Mouse (Mus musculus) lung, postnatal 0 days (tissue): ENCODE measurements around the gene Prr7. TPM values are rescaled to one million over a fixed set of nuclear protein-coding genes. Genes with fewer than 3 reads are reported as not detected.

Experiments used
- ATAC-seq: fragments of 200-750 bp; cut with Nextera tagmentation; 2 replicates; pipeline ENCODE4 v1.8.0; 2017; ENCODE audit warnings: moderate library complexity
- DNase-seq: peaks from one replicate; pipeline ENCODE4 v3.0.0-alpha.2; 2016; ENCODE audit warnings: low spot score
- H3K27ac ChIP-seq: fragments of 300-500 bp; sonication (generic); 2 replicates; pipeline ENCODE4 v1.5.1; 2014; ENCODE audit warnings: antibody characterized with exemption, mild to moderate bottlenecking, low read length, mixed read lengths
- H3K27me3 ChIP-seq: fragments of 300-500 bp; sonication (generic); replicated peaks from 2 replicates; pipeline ENCODE4 v1.6.1; 2014; ENCODE audit warnings: low read length, mixed read lengths; ENCODE audit not compliant: insufficient read depth
- H3K36me3 ChIP-seq: fragments of 300-500 bp; sonication (generic); 2 replicates; pipeline ENCODE4 v1.6.1; 2014; ENCODE audit warnings: low read length, mixed read lengths; ENCODE audit not compliant: insufficient read depth
- H3K4me1 ChIP-seq: fragments of 300-500 bp; sonication (generic); 2 replicates; pipeline ENCODE4 v1.6.1; 2014; ENCODE audit warnings: antibody characterized with exemption, low read depth, low read length, mixed read lengths; ENCODE audit not compliant: insufficient read depth
- H3K4me2 ChIP-seq: fragments of 300-500 bp; sonication (generic); replicated peaks from 2 replicates; pipeline ENCODE4 v1.6.1; 2014; ENCODE audit warnings: low read depth, mild to moderate bottlenecking, low read length, moderate library complexity, mixed read lengths
- H3K4me3 ChIP-seq: fragments of 300-500 bp; sonication (generic); 2 replicates; pipeline ENCODE4 v1.5.1; 2014; ENCODE audit warnings: low read depth, low read length
- H3K9ac ChIP-seq: fragments of 300-500 bp; sonication (generic); replicated peaks from 2 replicates; pipeline ENCODE4 v1.6.1; 2014; ENCODE audit warnings: low read depth, mild to moderate bottlenecking
- H3K9me3 ChIP-seq: fragments of 300-500 bp; sonication (generic); 2 replicates; pipeline ENCODE4 v1.6.1; 2016; ENCODE audit warnings: low read length, mixed read lengths
- CTCF ChIP-seq: IDR thresholded peaks from 2 replicates; pipeline ENCODE4 v1.5.1; 2016; ENCODE audit warnings: antibody characterized with exemption, mild to moderate bottlenecking
- EP300 ChIP-seq: IDR thresholded peaks from 2 replicates; pipeline ENCODE4 v1.6.1; 2016; ENCODE audit warnings: antibody characterized with exemption, mild to moderate bottlenecking, control low read depth
- WGBS: fragments of 180-500 bp; shearing (Covaris S2); extraction: QIAGEN DNeasy Blood & Tissue Kit; methylation state at CpG from one replicate; pipeline ENCODE4 v1.1.7; 2014; 5-methylcytosine and 5-hydroxymethylcytosine counted together
- polyA plus RNA-seq: library from polyadenylated mRNA; unstranded; fragments of >200 nt; fragmentation: Nextera tagmentation; extraction: Ambion mirVana; gene quantifications from 2 replicates; pipeline ENCODE4 v1.2.1, GENCODE M21; 2015

Prr7 gene
- polyA plus RNA-seq, 1 experiment from 2014 or later = 0.17 TPM

- Histone ChIP-seq H3K4me3 (no peak overlapping the region), H3K9ac (no peak overlapping the region), H3K36me3 (peaks cover 24% of the 10 kb centered on the region), H3K27ac (no peak overlapping the region), H3K27me3 (no peaks in the 10 kb centered on the region; the same call in 1 of the 2 replicates), H3K9me3 (no peaks in the 10 kb centered on the region), H3K4me1 (peaks cover 13% of the 10 kb centered on the region), H3K4me2 (no peak overlapping the region)
- 88% methylated on average over 10 of the region's 10 CpGs for WGBS
- TF ChIP-seq CTCF (no peak), EP300 (no peak)
- DNase-seq = no peak
- ATAC-seq = no peak
Observed at GRCm38 (mm10) chr13:55506697-55507096, 42.6 kb downstream of the Prr7 start.

DNA sequence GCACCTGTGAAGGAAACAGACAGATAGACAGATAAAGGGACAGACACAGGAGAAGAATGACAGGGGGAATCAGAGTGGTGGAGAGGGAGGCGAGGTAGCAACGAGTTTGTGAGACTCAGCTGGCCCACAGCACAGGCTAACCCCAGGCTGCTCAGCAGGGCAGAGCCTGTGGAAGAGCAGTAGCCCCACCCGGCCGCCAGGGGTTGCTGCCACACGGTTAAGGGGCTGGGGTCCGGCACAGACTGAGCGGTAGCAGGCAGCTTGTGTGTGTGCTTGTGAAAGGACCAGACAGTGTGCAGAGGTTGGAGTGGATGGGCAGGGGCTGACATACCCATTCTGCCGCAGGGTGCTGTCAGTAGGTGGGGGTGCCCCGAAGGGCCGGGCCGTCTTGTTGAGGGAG is 43.8 kb downstream of the Prr7 start:
- Histone ChIP-seq H3K4me3 (no peak overlapping the region), H3K36me3 (peaks cover 24% of the 10 kb centered on the region; the same call in 1 of the 2 replicates), H3K4me1 (peaks cover 21% of the 10 kb centered on the region), H3K27ac (no peak overlapping the region), H3K9ac (no peak overlapping the region), H3K9me3 (no peaks in the 10 kb centered on the region), H3K27me3 (no peaks in the 10 kb centered on the region; the same call in 1 of the 2 replicates), H3K4me2 (no peak overlapping the region)
- TF ChIP-seq EP300 (no peak), CTCF (peak; percentile 32; the same call in 1 of the 2 replicates)
- ATAC-seq = no peak
- WGBS = 67% methylated on average over 10 of the region's 11 CpGs
- DNase-seq = no peak

- WGBS = 94% methylated on average over 10 of the region's 10 CpGs
- Histone ChIP-seq H3K4me1 (peaks cover 21% of the 10 kb centered on the region), H3K9me3 (no peaks in the 10 kb centered on the region), H3K4me2 (no peak overlapping the region), H3K4me3 (no peak overlapping the region), H3K36me3 (peaks cover 24% of the 10 kb centered on the region; the same call in 1 of the 2 replicates), H3K27ac (no peak overlapping the region), H3K27me3 (no peaks in the 10 kb centered on the region; the same call in 1 of the 2 replicates), H3K9ac (no peak overlapping the region)
- TF ChIP-seq EP300 = no peak
- TF ChIP-seq CTCF = no peak
- DNase-seq (no peak), ATAC-seq (no peak)
Observed at GRCm38 (mm10) chr13:55508531-55508930, 44.5 kb downstream of the Prr7 start.

- no peaks in the 10 kb centered on the region for H3K27me3 ChIP-seq
- ATAC-seq (peak; percentile 31), DNase-seq (no peak)
- 29% methylated on average over 3 of the region's 3 CpGs for WGBS
- TF ChIP-seq CTCF (no peak), EP300 (0 out of 2 replicates have a peak, but pooled peaks have one; percentile 56)
- H3K36me3 ChIP-seq = peaks cover 13% of the 10 kb centered on the region; the same call in 1 of the 2 replicates
- 0 out of 2 replicates have a peak overlapping the region, but pooled peaks have one; percentile 6 for H3K4me2 ChIP-seq
- H3K4me1 ChIP-seq = peaks cover 21% of the 10 kb centered on the region
- peak overlapping the region; percentile 90 for H3K27ac ChIP-seq
- no peaks in the 10 kb centered on the region for H3K9me3 ChIP-seq
- no peak overlapping the region for H3K4me3 ChIP-seq
- H3K9ac ChIP-seq = no peak overlapping the region
Observed at GRCm38 (mm10) chr13:55510332-55510667, 46.2 kb downstream of the Prr7 start.

GRCm38 (mm10) chr13:55510668-55511491 is 46.8 kb downstream of the Prr7 start:
- peak overlapping the region; percentile 3; the same call in 1 of the 2 replicates for H3K4me3 ChIP-seq
- H3K36me3 ChIP-seq = peaks cover 10% of the 10 kb centered on the region; the same call in 1 of the 2 replicates
- peak overlapping the region; percentile 90 for H3K27ac ChIP-seq
- H3K4me2 ChIP-seq = peak overlapping the region; percentile 79
- H3K27me3 ChIP-seq = no peaks in the 10 kb centered on the region
- peak; percentile 93 for DNase-seq
- 0 out of 2 replicates have a peak overlapping the region, but pooled peaks have one; percentile 16 for H3K9ac ChIP-seq
- H3K9me3 ChIP-seq = no peaks in the 10 kb centered on the region
- H3K4me1 ChIP-seq = peaks cover 21% of the 10 kb centered on the region
- 1% methylated on average over 6 of the region's 6 CpGs for WGBS
- ATAC-seq = peak; percentile 88
- TF ChIP-seq EP300 (peak; percentile 49), CTCF (peak; percentile 48)

GRCm38 (mm10) chr13:55511492-55511861 is 47.4 kb downstream of the Prr7 start:
- Histone ChIP-seq H3K36me3 (peaks cover 6% of the 10 kb centered on the region; the same call in 1 of the 2 replicates), H3K27me3 (no peaks in the 10 kb centered on the region), H3K9ac (0 out of 2 replicates have a peak overlapping the region, but pooled peaks have one; percentile 16), H3K4me2 (peak overlapping the region; percentile 79), H3K4me3 (peak overlapping the region; percentile 3; the same call in 1 of the 2 replicates), H3K9me3 (no peaks in the 10 kb centered on the region), H3K27ac (peak overlapping the region; percentile 90), H3K4me1 (peaks cover 21% of the 10 kb centered on the region)
- WGBS = 17% methylated on average over 5 of the region's 5 CpGs
- ATAC-seq = no peak
- DNase-seq = no peak
- TF ChIP-seq CTCF = no peak
